Mouse (Mus musculus): Measurements from ENCODE around the gene Zfp980.
"Not testable (repeated sequence)": the region's sequence is repeated elsewhere in the genome, so short reads cannot be mapped to it uniquely, and the experiment has no call there.

Gene Zfp980

GRCm38 (mm10) chr4:145670385-145670784, at the start of gene Zfp980:
TSS of gene Zfp980 (plus strand) at chr4:145670685.
- in situ Hi-C loops (cut with MboI, MseI): not testable (repeated sequence)

DNA sequence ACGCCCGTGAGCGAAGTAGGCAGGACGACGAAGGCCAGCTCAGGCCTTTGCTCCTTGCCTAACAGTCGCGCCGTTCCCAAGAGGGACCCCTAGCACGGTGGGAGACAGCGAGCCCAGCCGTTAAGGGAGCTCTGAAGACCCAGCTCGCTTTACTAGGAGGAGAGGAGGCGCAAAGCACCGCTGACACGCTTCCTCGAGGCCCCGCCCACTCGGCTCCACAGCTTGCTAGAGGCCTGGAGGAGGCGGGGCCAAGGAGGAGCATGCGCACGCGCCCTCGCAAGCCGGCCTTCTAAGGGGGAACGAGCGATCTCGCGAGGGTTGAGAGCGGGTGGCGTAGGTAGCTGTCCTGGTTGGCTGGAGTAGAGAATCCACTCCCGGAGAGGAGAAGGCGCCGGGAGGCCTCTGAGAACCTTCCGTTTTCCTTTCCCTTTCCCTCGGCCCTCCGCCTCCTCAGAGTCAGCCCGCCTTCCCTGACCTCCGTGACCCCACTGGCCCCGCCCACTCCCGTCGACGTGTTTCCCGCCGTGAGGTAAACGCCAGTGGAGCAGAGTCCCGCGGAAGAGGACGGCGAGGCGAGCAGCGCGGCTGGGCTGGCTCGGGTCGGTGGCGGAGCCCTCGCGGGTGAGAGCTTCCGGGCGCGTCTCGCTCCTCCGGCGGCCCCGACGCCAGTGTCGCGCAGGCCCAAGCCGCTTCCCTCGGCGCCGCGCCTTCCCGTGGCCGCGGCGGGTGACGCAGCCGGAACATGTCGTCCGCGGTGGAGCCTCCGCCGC, 29.9 kb upstream of the Zfp980 start:
- in situ Hi-C loops (cut with MboI, MseI): loop anchor here (5.0 kb wide), 1 partner anchor 427 kb away; no protein-coding TSS in a partner anchor

- in situ Hi-C loops (cut with MboI, MseI): not testable (repeated sequence)
Observed at GRCm38 (mm10) chr4:145674286-145674780, 3.8 kb downstream of the Zfp980 start.

DNA sequence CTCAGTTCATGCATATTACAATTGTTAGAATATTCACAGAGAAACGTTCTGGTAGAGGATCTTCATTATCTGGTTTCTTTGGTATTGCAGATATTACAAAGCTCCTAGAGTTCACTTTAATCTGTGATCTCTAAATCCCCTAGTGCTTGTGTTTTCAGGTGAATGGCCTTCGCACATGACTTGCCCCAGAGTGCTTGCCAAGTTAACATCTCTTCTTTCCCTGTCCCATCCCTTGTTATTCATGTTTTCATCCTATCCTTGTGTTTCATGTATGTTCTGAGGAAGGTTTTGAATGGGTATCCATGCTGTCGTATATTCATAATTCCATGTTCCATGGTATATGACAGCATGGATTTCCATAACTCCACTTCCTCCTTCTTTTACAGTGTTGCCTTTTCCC, 9.7 kb downstream of the Zfp980 start:
- in situ Hi-C loops (cut with MboI, MseI): loop anchor here (5.0 to 10.0 kb wide), 3 partner anchors 375 to 1352 kb away; no protein-coding TSS in a partner anchor

- in situ Hi-C loops (cut with MboI, MseI): loop anchor here (5.0 to 10.0 kb wide), 3 partner anchors 374 to 1351 kb away; no protein-coding TSS in a partner anchor
Observed at GRCm38 (mm10) chr4:145680672-145681387, 10.3 kb downstream of the Zfp980 start.

DNA sequence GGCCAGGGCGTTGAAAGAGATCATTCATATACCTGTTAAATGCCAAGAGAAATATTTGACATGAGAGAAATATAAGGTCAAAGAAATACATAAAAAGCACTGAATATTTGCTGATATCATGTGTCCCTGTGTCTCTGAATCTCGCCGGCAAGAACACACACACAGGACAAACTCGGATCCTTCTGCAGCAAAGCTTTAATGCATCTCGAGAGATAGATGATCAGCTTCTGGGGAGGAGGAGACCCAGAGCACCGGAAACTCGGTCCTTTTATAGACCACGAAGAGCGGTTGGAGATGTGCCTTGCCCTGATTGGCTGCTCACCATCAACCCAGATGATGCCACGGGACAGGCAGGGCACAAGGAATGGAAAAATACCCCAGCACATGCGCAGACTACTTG, 11.5 kb downstream of the Zfp980 start:
- in situ Hi-C loops (cut with MboI, MseI): loop anchor here (5.0 to 10.0 kb wide), 3 partner anchors 373 to 1350 kb away; no protein-coding TSS in a partner anchor

DNA sequence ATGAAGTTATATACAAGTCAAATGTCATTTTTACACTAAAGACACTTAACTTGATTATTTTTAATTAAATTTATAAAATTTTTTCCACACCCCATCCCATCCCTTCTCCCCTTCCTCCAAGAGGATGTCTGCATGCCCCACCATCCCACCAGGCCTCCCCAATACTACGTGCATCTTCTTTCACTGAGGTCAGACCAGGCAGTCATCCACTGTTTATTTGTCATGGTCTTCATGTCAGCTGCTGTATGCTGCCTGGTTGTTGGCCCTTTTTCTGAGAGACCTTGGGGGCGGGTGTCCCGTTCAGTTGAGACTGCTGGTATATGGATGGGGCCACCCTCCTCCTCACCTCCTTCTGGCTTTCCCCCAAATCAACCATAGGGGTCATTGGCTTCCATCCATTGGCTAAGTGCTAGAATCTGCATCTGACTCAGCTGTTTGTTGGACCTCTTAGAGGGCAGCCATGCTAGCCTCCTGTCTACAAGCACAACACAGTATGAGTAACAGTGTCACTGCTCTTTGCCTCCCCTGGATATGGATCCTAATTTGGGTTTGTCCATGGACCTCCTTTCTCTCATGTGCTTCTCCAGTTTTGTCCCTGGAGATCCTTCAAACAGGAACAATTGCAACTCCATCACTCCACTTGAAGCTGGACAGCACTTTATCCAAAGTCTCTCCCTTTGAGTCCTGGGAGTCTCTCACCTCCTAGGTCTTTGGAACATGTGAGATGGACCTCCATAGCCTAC, 12.7 kb downstream of the Zfp980 start:
- in situ Hi-C loops (cut with MboI, MseI): loop anchor here (5.0 to 10.0 kb wide), 3 partner anchors 372 to 1349 kb away; no protein-coding TSS in a partner anchor

- in situ Hi-C loops (cut with MboI, MseI): loop anchor here (5.0 to 10.0 kb wide), 2 partner anchors 369 to 1691 kb away; no protein-coding TSS in a partner anchor
Observed at GRCm38 (mm10) chr4:145686061-145686460, 15.6 kb downstream of the Zfp980 start.

GRCm38 (mm10) chr4:145744935-145745644, 74.6 kb downstream of the Zfp980 start:
- in situ Hi-C loops (cut with MboI, MseI): loop anchor here (5.0 kb wide), 3 partner anchors 497 to 1352 kb away; no protein-coding TSS in a partner anchor

GRCm38 (mm10) chr4:145745645-145745991, 75.1 kb downstream of the Zfp980 start:
- in situ Hi-C loops (cut with MboI, MseI): loop anchor here (5.0 kb wide), 2 partner anchors 497 to 837 kb away; no protein-coding TSS in a partner anchor

Measured in T-helper 1 cell (primary cell).